Mouse (Mus musculus) layer of hippocampus, postnatal 14 days (tissue): ENCODE results near the gene Gmip. TPM values are rescaled to one million over a fixed set of nuclear protein-coding genes. Genes with fewer than 3 reads are reported as not detected.

Experiments
- DNase-seq, 2 experiments: peaks; one replicate each; pipeline ENCODE4 v3.0.0; 2021 to 2022; ENCODE audit warnings: low spot score in 2 of 2, mixed read lengths in 1 of 2
- total RNA-seq, 2 experiments: library from RNA; stranded (reverse); gene quantifications; 2 replicates each; pipeline ENCODE4 v1.2.3; 2021

The Gmip gene
- total RNA-seq, 2 experiments from 2014 or later, result 19.2 to 20.5 TPM

GRCm38 (mm10) chr8:69853869-69854268 is 45.4 kb downstream of the Gmip start:
- DNase-seq, result no peak

- no peak for DNase-seq
These were observed 52.3 kb downstream of the Gmip start for GRCm38 (mm10) chr8:69860807-69861206.

GRCm38 (mm10) chr8:69861251-69861650 is 52.8 kb downstream of the Gmip start:
- no peak for DNase-seq

GRCm38 (mm10) chr8:69863387-69864020 is 55.0 kb downstream of the Gmip start:
- no peak for DNase-seq

- DNase-seq, result no peak
These were observed 55.7 kb downstream of the Gmip start for GRCm38 (mm10) chr8:69864180-69864579.

GRCm38 (mm10) chr8:69867696-69868326 is 59.3 kb downstream of the Gmip start:
- DNase-seq, result no peak

GRCm38 (mm10) chr8:69870003-69870765 is 61.7 kb downstream of the Gmip start:
- no peak for DNase-seq

GRCm38 (mm10) chr8:69870907-69871306 is 62.4 kb downstream of the Gmip start:
- no peak for DNase-seq

Other genes starting within 250 kb of the Gmip start
- 10 to 100 TPM; 16.6 to 19.4 TPM for gene Zfp868, start 183.1 kb upstream of the Gmip start, total RNA-seq
- 1 to 10 TPM; 3.6 to 4.1 TPM for gene Zfp964, start 154.2 kb upstream of the Gmip start, total RNA-seq
- 10 to 100 TPM; 14.8 to 16.3 TPM for gene Zfp869, start 98.0 kb upstream of the Gmip start, total RNA-seq
- 1 to 10 TPM; 4.1 to 5.2 TPM for gene Zfp963, start 58.7 kb upstream of the Gmip start, total RNA-seq
- gene Gm20422, start 33.8 kb upstream of the Gmip start, total RNA-seq, result 1 to 10 TPM in 1 of 2 experiments, under 1 TPM in 1; 0.81 to 1.8 TPM
- 10 to 100 TPM; 44.3 to 44.5 TPM for gene Atp13a1, start 17.5 kb upstream of the Gmip start, total RNA-seq
- gene Zfp866, start 17.5 kb upstream of the Gmip start, total RNA-seq, result 10 to 100 TPM; 29.8 to 30.4 TPM
- gene Lpar2, start 13.8 kb downstream of the Gmip start, total RNA-seq, result 1 to 10 TPM in 1 of 2 experiments, under 1 TPM in 1; 0.74 to 1.0 TPM
- gene Pbx4, start 23.8 kb downstream of the Gmip start, total RNA-seq, result 10 to 100 TPM; 17.1 to 19.7 TPM
- 1 to 10 TPM; 1.6 to 2.4 TPM for gene Cilp2, start 79.0 kb downstream of the Gmip start, total RNA-seq
- gene Tssk6, start 93.5 kb downstream of the Gmip start, total RNA-seq, result under 1 TPM; 0.25 to 0.48 TPM
- 100 to 1,000 TPM; 152 to 159 TPM for gene Ndufa13, start 93.9 kb downstream of the Gmip start, total RNA-seq
- gene Yjefn3, start 94.0 kb downstream of the Gmip start, total RNA-seq, result 10 to 100 TPM; 19.8 to 24.6 TPM
- 10 to 100 TPM; 30.7 to 38.7 TPM for gene Gatad2a, start 187.7 kb downstream of the Gmip start, total RNA-seq
- gene Mau2, start 234.1 kb downstream of the Gmip start, total RNA-seq, result 10 to 100 TPM; 81.4 to 85.3 TPM
- gene Sugp1, start 234.1 kb downstream of the Gmip start, total RNA-seq, result 10 to 100 TPM; 50.5 to 57.3 TPM